Mouse (Mus musculus) hindbrain, embryonic 13.5 days (tissue): ENCODE results near the gene Arhgap44. TPM values are rescaled to one million over a fixed set of nuclear protein-coding genes. Genes with fewer than 3 reads are reported as not detected.
A peak's percentile ranks its signal among the peaks of the same experiment; 100 is the strongest.

Experiments used
- ATAC-seq: fragments of 200-750 bp; cut with Nextera tagmentation; 2 replicates; pipeline ENCODE4 v1.8.0; 2017; ENCODE audit warnings: moderate TSS enrichment; ENCODE audit not compliant: low FRiP score
- H3K27ac ChIP-seq: fragments of 300-500 bp; sonication (generic); 2 replicates; pipeline ENCODE4 v1.5.1; 2015; ENCODE audit warnings: inconsistent platforms, mild to moderate bottlenecking, moderate library complexity
- H3K27me3 ChIP-seq: fragments of 300-500 bp; sonication (generic); 2 replicates; pipeline ENCODE4 v1.6.1; 2015; ENCODE audit warnings: mild to moderate bottlenecking, inconsistent platforms
- H3K36me3 ChIP-seq: fragments of 300-500 bp; sonication (generic); 2 replicates; pipeline ENCODE4 v1.6.1; 2015; ENCODE audit warnings: mild to moderate bottlenecking, inconsistent platforms
- H3K4me1 ChIP-seq: fragments of 300-500 bp; sonication (generic); replicated peaks from 2 replicates; pipeline ENCODE4 v1.6.1; 2015; ENCODE audit warnings: inconsistent platforms
- H3K4me2 ChIP-seq: fragments of 300-500 bp; sonication (generic); 2 replicates; pipeline ENCODE4 v1.6.1; 2015; ENCODE audit warnings: inconsistent platforms, mild to moderate bottlenecking, moderate library complexity
- H3K4me3 ChIP-seq: fragments of 300-500 bp; sonication (generic); 2 replicates; pipeline ENCODE4 v1.5.1; 2015; ENCODE audit warnings: mild to moderate bottlenecking, inconsistent platforms
- H3K9ac ChIP-seq: fragments of 300-500 bp; sonication (generic); 2 replicates; pipeline ENCODE4 v1.6.1; 2015; ENCODE audit warnings: mild to moderate bottlenecking, inconsistent platforms
- H3K9me3 ChIP-seq: fragments of 300-500 bp; sonication (generic); 2 replicates; pipeline ENCODE4 v1.6.1; 2016; ENCODE audit warnings: inconsistent platforms
- WGBS: fragments of 180-500 bp; shearing (Covaris S2); methylation state at CpG from one replicate; pipeline ENCODE4 v1.1.7; 2015; 5-methylcytosine and 5-hydroxymethylcytosine counted together
- polyA plus RNA-seq: library from polyadenylated mRNA; unstranded; fragments of >200 nt; fragmentation: Nextera tagmentation; extraction: Ambion mirVana; gene quantifications from 2 replicates; pipeline ENCODE4 v1.2.1, GENCODE M21; 2015

Gene Arhgap44
- polyA plus RNA-seq, 1 experiment from 2014 or later: 9.3 TPM

- Histone ChIP-seq H3K36me3 (no peaks in the 10 kb centered on the region), H3K4me1 (peaks cover 8% of the 10 kb centered on the region; the same call in 1 of the 2 replicates), H3K4me3 (no peak overlapping the region), H3K9ac (no peak overlapping the region), H3K4me2 (no peak overlapping the region), H3K9me3 (no peaks in the 10 kb centered on the region), H3K27ac (no peak overlapping the region), H3K27me3 (no peaks in the 10 kb centered on the region)
- 93% methylated on average over 4 of the region's 4 CpGs for WGBS
- ATAC-seq: no peak
These were observed 29.1 kb downstream of the Arhgap44 start for GRCm38 (mm10) chr11:65133661-65134060.

GRCm38 (mm10) chr11:65129110-65129509 lies 33.7 kb downstream of the Arhgap44 start:
- Histone ChIP-seq H3K4me2 (no peak overlapping the region), H3K4me3 (no peak overlapping the region), H3K9ac (no peak overlapping the region), H3K27me3 (no peaks in the 10 kb centered on the region), H3K27ac (no peak overlapping the region), H3K4me1 (peaks cover 26% of the 10 kb centered on the region), H3K9me3 (no peaks in the 10 kb centered on the region), H3K36me3 (no peaks in the 10 kb centered on the region)
- WGBS: 80% methylated on average over 4 of the region's 4 CpGs
- no peak for ATAC-seq

GRCm38 (mm10) chr11:65128666-65129065 lies 34.1 kb downstream of the Arhgap44 start:
- ATAC-seq: no peak
- no peak overlapping the region for H3K9ac ChIP-seq
- no peaks in the 10 kb centered on the region for H3K27me3 ChIP-seq
- H3K4me1 ChIP-seq: peaks cover 26% of the 10 kb centered on the region
- no peaks in the 10 kb centered on the region for H3K9me3 ChIP-seq
- no peak overlapping the region for H3K4me3 ChIP-seq
- no peak overlapping the region for H3K4me2 ChIP-seq
- H3K27ac ChIP-seq: no peak overlapping the region
- no peaks in the 10 kb centered on the region for H3K36me3 ChIP-seq
- WGBS: 88% methylated on average over 4 of the region's 4 CpGs

- Histone ChIP-seq H3K27me3 (no peaks in the 10 kb centered on the region), H3K36me3 (no peaks in the 10 kb centered on the region), H3K4me1 (peaks cover 26% of the 10 kb centered on the region), H3K4me2 (no peak overlapping the region), H3K4me3 (no peak overlapping the region), H3K27ac (peak overlapping the region; percentile 79), H3K9ac (peak overlapping the region; percentile 53), H3K9me3 (no peaks in the 10 kb centered on the region)
- 68% methylated on average over 9 of the region's 9 CpGs for WGBS
- ATAC-seq: 0 out of 2 replicates have a peak, but pooled peaks have one; percentile 16
These were observed 36.2 kb downstream of the Arhgap44 start for GRCm38 (mm10) chr11:65126566-65126965.

- Histone ChIP-seq H3K36me3 (no peaks in the 10 kb centered on the region), H3K27me3 (no peaks in the 10 kb centered on the region), H3K4me1 (peaks cover 26% of the 10 kb centered on the region), H3K9ac (peak overlapping the region; percentile 29; the same call in 1 of the 2 replicates), H3K27ac (peak overlapping the region; percentile 69), H3K9me3 (no peaks in the 10 kb centered on the region), H3K4me3 (no peak overlapping the region), H3K4me2 (no peak overlapping the region)
- 67% methylated on average over 8 of the region's 8 CpGs for WGBS
- ATAC-seq: peak; percentile 90
These were observed 37.8 kb downstream of the Arhgap44 start for GRCm38 (mm10) chr11:65124913-65125418.

GRCm38 (mm10) chr11:65120276-65120675 lies 42.5 kb downstream of the Arhgap44 start:
- Histone ChIP-seq H3K9me3 (no peaks in the 10 kb centered on the region), H3K27ac (no peak overlapping the region), H3K4me3 (no peak overlapping the region), H3K36me3 (no peaks in the 10 kb centered on the region), H3K4me1 (peaks cover 11% of the 10 kb centered on the region), H3K27me3 (no peaks in the 10 kb centered on the region), H3K4me2 (no peak overlapping the region), H3K9ac (no peak overlapping the region)
- WGBS: 80% methylated on average over 4 of the region's 4 CpGs
- ATAC-seq: no peak

- WGBS: 85% methylated on average over 6 of the region's 6 CpGs
- H3K4me1 ChIP-seq: peaks cover 21% of the 10 kb centered on the region
These were observed 47.0 kb downstream of the Arhgap44 start for GRCm38 (mm10) chr11:65115811-65116210.

GRCm38 (mm10) chr11:65112086-65112485 lies 50.7 kb downstream of the Arhgap44 start:
- H3K4me3 ChIP-seq: no peak overlapping the region
- peaks cover 38% of the 10 kb centered on the region for H3K4me1 ChIP-seq
- ATAC-seq: no peak
- H3K9ac ChIP-seq: no peak overlapping the region
- WGBS: 51% methylated on average over 4 of the region's 4 CpGs
- H3K4me2 ChIP-seq: no peak overlapping the region
- no peaks in the 10 kb centered on the region for H3K9me3 ChIP-seq
- H3K27me3 ChIP-seq: no peaks in the 10 kb centered on the region
- no peaks in the 10 kb centered on the region for H3K36me3 ChIP-seq
- H3K27ac ChIP-seq: no peak overlapping the region

More at GRCm38 (mm10) chr11:65115811-65116210, 47.0 kb downstream of the Arhgap44 start:
- no peaks in the 10 kb centered on the region for H3K27me3 ChIP-seq
- ATAC-seq: no peak
- no peak overlapping the region for H3K9ac ChIP-seq
- H3K27ac ChIP-seq: no peak overlapping the region
- no peaks in the 10 kb centered on the region for H3K36me3 ChIP-seq
- no peak overlapping the region for H3K4me2 ChIP-seq
- no peaks in the 10 kb centered on the region for H3K9me3 ChIP-seq
- H3K4me3 ChIP-seq: no peak overlapping the region

- H3K4me3 ChIP-seq: no peak overlapping the region
- no peak for ATAC-seq
- no peak overlapping the region for H3K4me2 ChIP-seq
- peaks cover 38% of the 10 kb centered on the region for H3K4me1 ChIP-seq
- 54% methylated on average over 5 of the region's 5 CpGs for WGBS
- H3K9me3 ChIP-seq: no peaks in the 10 kb centered on the region
- no peaks in the 10 kb centered on the region for H3K27me3 ChIP-seq
- H3K36me3 ChIP-seq: no peaks in the 10 kb centered on the region
- peak overlapping the region; percentile 2; the same call in 1 of the 2 replicates for H3K27ac ChIP-seq
- no peak overlapping the region for H3K9ac ChIP-seq
These were observed 51.1 kb downstream of the Arhgap44 start for GRCm38 (mm10) chr11:65111651-65112050.

GRCm38 (mm10) chr11:65110058-65110457 lies 52.7 kb downstream of the Arhgap44 start:
- Histone ChIP-seq H3K36me3 (no peaks in the 10 kb centered on the region), H3K4me2 (no peak overlapping the region), H3K4me3 (no peak overlapping the region), H3K27me3 (no peaks in the 10 kb centered on the region), H3K4me1 (peaks cover 38% of the 10 kb centered on the region), H3K9ac (no peak overlapping the region), H3K27ac (no peak overlapping the region), H3K9me3 (no peaks in the 10 kb centered on the region)
- ATAC-seq: no peak
- WGBS: 26% methylated on average over 10 of the region's 10 CpGs

- peak; percentile 76 for ATAC-seq
- peaks cover 38% of the 10 kb centered on the region for H3K4me1 ChIP-seq
- peak overlapping the region; percentile 72 for H3K27ac ChIP-seq
- 55% methylated on average over 5 of the region's 5 CpGs for WGBS
- H3K27me3 ChIP-seq: no peaks in the 10 kb centered on the region
- H3K4me3 ChIP-seq: no peak overlapping the region
- H3K4me2 ChIP-seq: no peak overlapping the region
- 0 out of 2 replicates have a peak overlapping the region, but pooled peaks have one; percentile 9 for H3K9ac ChIP-seq
- no peaks in the 10 kb centered on the region for H3K36me3 ChIP-seq
- H3K9me3 ChIP-seq: no peaks in the 10 kb centered on the region
These were observed 55.0 kb downstream of the Arhgap44 start for GRCm38 (mm10) chr11:65107734-65108171.

GRCm38 (mm10) chr11:65107151-65107550 lies 55.6 kb downstream of the Arhgap44 start:
- WGBS: 67% methylated on average over 4 of the region's 4 CpGs
- no peaks in the 10 kb centered on the region for H3K27me3 ChIP-seq
- H3K36me3 ChIP-seq: no peaks in the 10 kb centered on the region
- no peak for ATAC-seq
- H3K4me2 ChIP-seq: no peak overlapping the region
- H3K4me1 ChIP-seq: peaks cover 35% of the 10 kb centered on the region
- H3K9me3 ChIP-seq: no peaks in the 10 kb centered on the region
- H3K27ac ChIP-seq: no peak overlapping the region
- no peak overlapping the region for H3K4me3 ChIP-seq
- H3K9ac ChIP-seq: no peak overlapping the region

GRCm38 (mm10) chr11:65104076-65104475 lies 58.7 kb downstream of the Arhgap44 start:
- no peak for ATAC-seq
- Histone ChIP-seq H3K4me1 (peaks cover 13% of the 10 kb centered on the region; the same call in 1 of the 2 replicates), H3K4me2 (no peak overlapping the region), H3K36me3 (no peaks in the 10 kb centered on the region), H3K27me3 (no peaks in the 10 kb centered on the region), H3K27ac (no peak overlapping the region), H3K4me3 (no peak overlapping the region), H3K9me3 (no peaks in the 10 kb centered on the region), H3K9ac (no peak overlapping the region)
- 94% methylated on average over 3 of the region's 3 CpGs for WGBS
